Comparison of ENCODE assay signal across 17 mouse cellular contexts in genomic region chr4:30855361-30856056, GRCm38 (mm10).
A peak's percentile ranks its signal among the peaks of the same experiment; 100 is the strongest.
DNase-seq lines count a peak whose midpoint lies in the region; ATAC-seq and TF ChIP-seq lines count a peak whose summit lies in the region.
"Had no signal": no experiment of that assay in that cellular context is flagged by ENCODE, and none has a peak within 500 bp of the region (broad histone marks: within the 10 kb centered on the region; RNA-seq: fewer than 3 reads in every experiment).

No protein-coding gene starts in this region.

- H3K4me1 ChIP-seq in midbrain, embryonic 11.5 days (ENCODE audit: control insufficient read depth, insufficient read depth, low read length) = peaks cover 2% of the 10 kb centered on the region; the same call in 1 of the 2 replicates
- no peaks in the 10 kb centered on the region for H3K4me1 ChIP-seq in midbrain, embryonic 10.5 days
- no peaks in the 10 kb centered on the region for H3K4me1 ChIP-seq in hindbrain, postnatal 0 days (ENCODE audit: insufficient read depth, low read length)
- H3K4me1 ChIP-seq in neural tube, embryonic 13.5 days (replicated peaks) = peaks cover 4% of the 10 kb centered on the region; the same call in 1 of the 2 replicates
- H3K4me1 ChIP-seq: heart, embryonic 10.5 days; kidney, embryonic 15.5 days; megakaryocyte, embryonic 14.5 days had no signal

- H3K9me3 ChIP-seq in midbrain, embryonic 11.5 days (ENCODE audit: control insufficient read depth, low read length) = no peaks in the 10 kb centered on the region
- H3K9me3 ChIP-seq in midbrain, embryonic 10.5 days (replicated peaks) = no peaks in the 10 kb centered on the region
- H3K9me3 ChIP-seq in hindbrain, postnatal 0 days (ENCODE audit: low read length) = 0 out of 2 replicates have a peak, but pooled peaks cover 2% of the 10 kb centered on the region
- H3K9me3 ChIP-seq in neural tube, embryonic 13.5 days = no peaks in the 10 kb centered on the region
- H3K9me3 ChIP-seq: heart, embryonic 10.5 days; kidney, embryonic 15.5 days; megakaryocyte, embryonic 14.5 days had no signal

- no peak overlapping the region for H3K27ac ChIP-seq in midbrain, embryonic 11.5 days (ENCODE audit: low read depth, low read length)
- H3K27ac ChIP-seq in midbrain, embryonic 10.5 days (replicated peaks) = no peak overlapping the region
- no peak overlapping the region for H3K27ac ChIP-seq in hindbrain, postnatal 0 days
- no peak overlapping the region for H3K27ac ChIP-seq in neural tube, embryonic 13.5 days (replicated peaks)
- H3K27ac ChIP-seq: heart, embryonic 10.5 days; kidney, embryonic 15.5 days had no signal

- TF ChIP-seq CTCF in hindbrain, postnatal 0 days (IDR thresholded peaks at IDR 0.05; ENCODE audit: low read depth) = no peak

- no peak overlapping the region for H3K4me2 ChIP-seq in midbrain, embryonic 11.5 days
- no peak overlapping the region for H3K4me2 ChIP-seq in hindbrain, postnatal 0 days (ENCODE audit: low read depth, low read length)
- H3K4me2 ChIP-seq in neural tube, embryonic 13.5 days = no peak overlapping the region
- H3K4me2 ChIP-seq: kidney, embryonic 15.5 days had no signal

- 53% methylated on average over 5 of the region's 5 CpGs for WGBS in midbrain, embryonic 11.5 days
- 80% methylated on average over 5 of the region's 5 CpGs for WGBS in midbrain, embryonic 10.5 days
- 27% methylated on average over 5 of the region's 5 CpGs for WGBS in hindbrain, postnatal 0 days
- 22% methylated on average over 5 of the region's 5 CpGs for WGBS in neural tube, embryonic 13.5 days

- H3K4me3 ChIP-seq in midbrain, embryonic 11.5 days (ENCODE audit: low read depth, low read length) = no peak overlapping the region
- no peak overlapping the region for H3K4me3 ChIP-seq in midbrain, embryonic 10.5 days
- no peak overlapping the region for H3K4me3 ChIP-seq in hindbrain, postnatal 0 days (ENCODE audit: low read length)
- no peak overlapping the region for H3K4me3 ChIP-seq in neural tube, embryonic 13.5 days
- H3K4me3 ChIP-seq: erythroblast, embryonic 14.5 days; heart, embryonic 10.5 days; kidney, embryonic 15.5 days; megakaryocyte, embryonic 14.5 days had no signal

- peak; percentile 1 for DNase-seq in embryo, embryonic 10.5 days (ENCODE audit: low spot score)
- DNase-seq in embryo, embryonic 10 days (ENCODE audit: low spot score) = no peak
- DNase-seq in midbrain, embryonic 11.5 days (ENCODE audit: low spot score, missing footprints) = no peak
- no peak for DNase-seq in midbrain, embryonic 10.5 days (ENCODE audit: low spot score)
- peak; percentile 6 for DNase-seq in hindbrain, postnatal 0 days (ENCODE audit: low spot score)
- no peak for DNase-seq in kidney, adult 9 months
- no peak for DNase-seq in liver
- DNase-seq: cerebellum, postnatal 14 days; gastrocnemius, postnatal 36 days; heart, postnatal 10 days; lung, adult 18-20 months; right cerebral cortex, postnatal 14 days had no signal

- no peaks in the 10 kb centered on the region for H3K36me3 ChIP-seq in midbrain, embryonic 11.5 days (ENCODE audit: control insufficient read depth, insufficient read depth, low read length)
- no peaks in the 10 kb centered on the region for H3K36me3 ChIP-seq in midbrain, embryonic 10.5 days
- no peaks in the 10 kb centered on the region for H3K36me3 ChIP-seq in hindbrain, postnatal 0 days (ENCODE audit: insufficient read depth, low read length)
- no peaks in the 10 kb centered on the region for H3K36me3 ChIP-seq in neural tube, embryonic 13.5 days
- H3K36me3 ChIP-seq: heart, embryonic 10.5 days; kidney, embryonic 15.5 days had no signal

- ATAC-seq in midbrain, embryonic 11.5 days (ENCODE audit: low FRiP score) = peak; percentile 89
- ATAC-seq in hindbrain, postnatal 0 days = no peak
- 0 out of 2 replicates have a peak, but pooled peaks have one; percentile 53 for ATAC-seq in neural tube, embryonic 13.5 days (ENCODE audit: low read depth)

- H3K9ac ChIP-seq in midbrain, embryonic 11.5 days (ENCODE audit: low read length) = no peak overlapping the region
- H3K9ac ChIP-seq in hindbrain, postnatal 0 days (replicated peaks; ENCODE audit: low read length) = no peak overlapping the region
- H3K9ac ChIP-seq in neural tube, embryonic 13.5 days = no peak overlapping the region
- H3K9ac ChIP-seq: kidney, embryonic 15.5 days had no signal

- no peaks in the 10 kb centered on the region for H3K27me3 ChIP-seq in midbrain, embryonic 11.5 days (ENCODE audit: control insufficient read depth, insufficient read depth, low read length)
- no peaks in the 10 kb centered on the region for H3K27me3 ChIP-seq in midbrain, embryonic 10.5 days (ENCODE audit: low read depth, poor library complexity, severe bottlenecking)
- no peaks in the 10 kb centered on the region for H3K27me3 ChIP-seq in hindbrain, postnatal 0 days (ENCODE audit: insufficient read depth, low read length)
- no peaks in the 10 kb centered on the region for H3K27me3 ChIP-seq in neural tube, embryonic 13.5 days
- H3K27me3 ChIP-seq: kidney, embryonic 15.5 days; megakaryocyte, embryonic 14.5 days had no signal

Comparison
In these comparisons a context has a peak if more than half of its experiments do, and no peak if none do; other contexts are left out.
1. DNase-seq: peak in embryo, embryonic 10.5 days (single experiment) and hindbrain, postnatal 0 days (single experiment); none in embryo, embryonic 10 days (single experiment), midbrain, embryonic 11.5 days (single experiment), midbrain, embryonic 10.5 days (single experiment), kidney, adult 9 months (single experiment) and liver (single experiment).